Mouse (Mus musculus) erythroblast, embryonic 14.5 days (primary cell): ENCODE results near the gene Musk.
"Not testable (repeated sequence)": the region's sequence is repeated elsewhere in the genome, so short reads cannot be mapped to it uniquely, and the experiment has no call there.

Experiments
- GATA1 ChIP-seq: IDR thresholded peaks from 2 replicates; pipeline ENCODE4 v1.6.1; 2012; ENCODE audit warnings: low read length, inconsistent platforms, mixed read lengths
- TAL1 ChIP-seq: IDR thresholded peaks from 3 replicates; pipeline ENCODE4 v1.6.1; 2012; ENCODE audit warnings: low read length, inconsistent platforms, mixed read lengths

GRCm38 (mm10) chr4:58260767-58261166 lies 25.0 kb upstream of the Musk start:
- not testable (repeated sequence) for TF ChIP-seq TAL1, GATA1
